Mouse (Mus musculus): ENCODE results near the gene Tnip2.
A peak's percentile ranks its signal among the peaks of the same experiment; 100 is the strongest.

Gene Tnip2

DNA sequence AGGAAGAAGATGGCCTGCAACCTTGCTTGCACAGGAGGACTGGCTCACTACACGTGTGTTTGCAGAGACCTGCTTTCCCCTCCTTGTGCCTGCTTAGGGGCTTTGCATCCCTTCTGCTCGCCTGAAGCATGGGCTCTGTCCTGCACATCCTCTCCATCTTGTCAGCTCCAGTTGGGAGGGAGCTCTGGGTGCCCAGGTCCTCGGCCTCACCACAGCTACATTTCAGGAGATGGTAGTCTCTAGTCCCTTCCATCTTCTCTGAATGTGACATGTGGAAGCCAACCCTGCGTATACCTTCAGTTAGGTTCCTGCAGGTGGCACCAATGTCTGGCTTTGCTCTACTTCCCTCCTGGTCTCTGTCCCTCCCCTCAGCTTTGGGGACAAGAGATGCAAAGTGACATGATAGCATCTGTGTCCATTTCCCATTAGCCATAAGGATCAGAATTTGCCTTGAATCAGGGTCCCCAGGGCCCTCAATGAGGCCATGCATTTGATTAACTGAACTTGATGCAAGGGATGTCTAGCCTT is 10.2 kb upstream of the Tnip2 start:
- DNase-seq (ENCODE audit: low spot score in 2 of 2): no peak

DNA sequence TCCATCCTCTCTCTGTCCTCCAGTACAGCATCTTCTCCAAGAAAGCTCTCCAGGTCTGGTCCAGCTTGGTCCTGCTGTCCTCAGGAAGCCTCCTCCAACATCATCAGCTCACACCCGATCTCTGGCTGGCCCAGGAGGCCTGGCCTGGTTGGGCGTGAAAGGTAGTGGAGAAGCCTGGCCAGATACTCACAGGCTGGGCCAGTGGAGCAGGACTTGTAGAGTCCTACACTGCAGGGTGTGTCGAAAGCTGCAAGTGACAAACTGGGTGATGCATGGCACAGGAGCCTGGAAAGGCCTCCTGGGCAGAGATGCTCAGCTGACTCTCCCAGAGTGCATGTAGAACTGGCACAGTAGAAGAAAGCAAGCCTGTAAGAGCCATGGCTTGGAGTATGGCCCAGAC is 7.5 kb upstream of the Tnip2 start:
- DNase-seq (ENCODE audit: low spot score in 2 of 2): no peak

- DNase-seq (ENCODE audit: low spot score in 2 of 2): peak; percentile 67 to 69
Observed at GRCm38 (mm10) chr5:34520458-34521209, 6.8 kb upstream of the Tnip2 start.

GRCm38 (mm10) chr5:34519389-34519910 is 5.7 kb upstream of the Tnip2 start:
- no peak for DNase-seq (ENCODE audit: low spot score in 2 of 2)

DNA sequence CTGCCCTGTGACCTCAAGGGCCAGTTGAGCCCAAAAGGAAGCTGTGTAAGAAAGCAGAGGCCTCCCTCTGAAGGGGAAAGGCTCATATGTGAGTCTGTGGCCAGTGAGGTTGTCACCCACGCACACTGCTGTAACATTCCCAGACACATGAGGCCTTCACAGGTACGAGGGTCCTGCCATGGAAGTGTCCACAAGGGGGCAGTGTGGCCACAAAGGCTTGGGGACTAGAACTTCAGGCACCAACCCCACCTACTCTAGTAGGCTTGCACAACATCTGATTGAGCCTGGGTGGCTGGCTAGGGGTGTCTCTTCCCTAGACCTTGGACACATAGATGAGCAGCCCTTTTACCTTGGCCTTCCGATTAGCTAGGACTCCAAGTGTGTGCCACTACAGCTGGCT is 4.1 kb upstream of the Tnip2 start:
- DNase-seq (ENCODE audit: low spot score in 2 of 2): peak; percentile 76 to 91

DNA sequence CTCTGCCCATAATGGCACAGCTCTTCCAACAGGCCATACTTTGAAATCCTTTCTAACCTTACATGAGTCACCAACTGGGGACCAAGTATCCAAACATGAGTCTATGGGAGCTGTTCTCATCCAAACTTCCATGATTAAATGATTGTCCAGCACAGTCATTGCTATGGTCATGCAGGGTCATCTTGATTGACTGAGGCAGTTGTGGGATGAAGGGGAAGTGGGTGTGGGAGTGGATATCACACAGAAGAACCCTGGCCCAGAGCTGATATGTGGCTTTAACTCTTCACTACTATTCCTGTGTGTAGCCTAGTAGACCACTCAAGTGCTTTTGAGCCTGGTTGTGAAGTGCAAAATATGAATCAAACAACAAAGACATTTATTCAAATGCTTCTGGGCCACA is 1.3 kb upstream of the Tnip2 start:
- DNase-seq (ENCODE audit: low spot score in 2 of 2): no peak

GRCm38 (mm10) chr5:34514218-34514566 is 401 bp upstream of the Tnip2 start:
- DNase-seq (ENCODE audit: low spot score in 2 of 2): no peak

DNA sequence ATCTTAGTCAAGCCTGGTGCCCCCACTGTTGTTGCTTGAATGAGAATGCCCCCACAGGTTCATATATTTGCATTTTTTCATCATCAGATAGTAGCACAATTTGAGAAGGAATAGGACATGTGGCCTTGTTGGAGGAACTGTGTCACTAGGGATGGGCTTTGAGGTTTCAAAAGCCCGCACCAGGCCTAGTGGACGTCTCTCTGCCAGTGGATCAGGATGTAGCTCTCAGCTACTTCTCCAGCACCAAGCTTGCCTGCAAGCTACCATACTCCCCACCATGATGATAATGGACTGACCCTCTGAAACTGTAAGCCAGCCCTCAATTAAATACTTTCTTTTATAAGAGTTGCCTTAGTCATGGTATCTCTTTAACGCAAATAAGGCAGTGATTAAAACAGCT is 1.3 kb downstream of the Tnip2 start:
- DNase-seq (ENCODE audit: low spot score in 2 of 2): no peak

- no peak for DNase-seq (ENCODE audit: low spot score in 2 of 2)
Observed at GRCm38 (mm10) chr5:34502821-34503220, 11.0 kb downstream of the Tnip2 start.

- DNase-seq (ENCODE audit: low spot score in 2 of 2): no peak
Observed at GRCm38 (mm10) chr5:34502411-34502810, 11.4 kb downstream of the Tnip2 start.

DNA sequence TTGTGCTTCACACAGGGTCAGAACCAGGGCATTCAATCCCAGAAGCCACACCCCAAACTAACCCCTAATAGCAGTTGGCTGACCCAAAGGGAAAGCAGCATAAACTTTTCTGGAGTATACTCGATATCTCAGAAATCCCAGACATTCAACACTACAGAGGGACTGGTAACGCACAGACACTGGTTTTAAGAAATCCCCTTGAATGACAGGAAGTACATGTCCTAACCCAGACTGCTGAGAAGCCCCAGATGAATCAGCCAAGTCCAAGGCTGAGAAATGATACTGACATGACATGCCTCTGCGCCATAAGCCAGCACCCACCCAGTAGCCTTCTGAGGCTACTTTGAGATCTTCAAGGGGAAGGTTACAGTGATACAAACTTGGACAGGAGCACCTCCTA is 12.2 kb downstream of the Tnip2 start:
- no peak for DNase-seq (ENCODE audit: low spot score in 2 of 2)

GRCm38 (mm10) chr5:34500886-34501285 is 12.9 kb downstream of the Tnip2 start:
- DNase-seq (ENCODE audit: low spot score in 2 of 2): no peak

DNA sequence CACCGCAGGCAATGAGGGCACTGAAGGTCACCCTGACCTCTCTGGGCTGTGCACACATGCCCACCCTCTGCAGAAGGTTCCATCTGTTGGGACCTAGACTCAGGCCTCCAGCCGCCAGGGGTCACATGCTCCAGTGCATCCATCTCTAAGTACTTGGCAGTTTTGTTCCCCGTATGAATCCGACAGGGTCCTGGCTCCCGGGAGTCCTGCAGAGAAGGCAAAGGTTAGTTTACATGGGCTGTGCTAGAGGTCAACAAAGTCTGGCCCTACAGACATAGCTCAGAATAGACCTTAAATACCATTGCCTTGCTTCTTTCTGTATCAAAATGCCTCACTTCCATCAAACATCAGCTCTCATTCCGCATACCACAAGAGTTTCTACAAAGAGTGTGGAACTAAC is 17.0 kb downstream of the Tnip2 start:
- DNase-seq (ENCODE audit: low spot score in 2 of 2): no peak

DNA sequence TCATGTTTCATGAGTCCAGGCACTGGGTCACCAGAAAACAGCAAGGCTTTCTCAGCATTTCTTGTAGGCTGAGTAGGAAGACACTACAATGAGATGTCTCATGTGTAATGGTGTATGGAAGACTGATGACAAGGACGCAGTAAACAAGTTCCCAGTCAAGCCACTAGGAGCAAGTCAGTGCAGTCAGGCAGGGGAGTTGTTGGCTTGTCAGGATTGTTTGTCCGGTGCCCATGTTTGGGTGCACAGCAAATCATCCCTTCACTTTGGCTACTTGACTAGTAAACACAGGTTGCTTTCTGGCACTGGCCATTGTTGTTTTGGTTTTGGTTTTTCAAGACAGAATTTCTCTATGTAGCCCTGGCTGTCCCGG is 24.4 kb downstream of the Tnip2 start:
- no peak for DNase-seq (ENCODE audit: low spot score in 2 of 2)

- no peak for DNase-seq (ENCODE audit: low spot score in 2 of 2)
Observed at GRCm38 (mm10) chr5:34488741-34489417, 24.9 kb downstream of the Tnip2 start.

- no peak for DNase-seq (ENCODE audit: low spot score in 2 of 2)
Observed at GRCm38 (mm10) chr5:34487320-34488090, 26.3 kb downstream of the Tnip2 start.

- no peak for DNase-seq (ENCODE audit: low spot score in 2 of 2)
Observed at GRCm38 (mm10) chr5:34485731-34486130, 28.1 kb downstream of the Tnip2 start.

- DNase-seq (ENCODE audit: low spot score in 2 of 2): no peak
Observed at GRCm38 (mm10) chr5:34480926-34481325, 32.9 kb downstream of the Tnip2 start.

DNA sequence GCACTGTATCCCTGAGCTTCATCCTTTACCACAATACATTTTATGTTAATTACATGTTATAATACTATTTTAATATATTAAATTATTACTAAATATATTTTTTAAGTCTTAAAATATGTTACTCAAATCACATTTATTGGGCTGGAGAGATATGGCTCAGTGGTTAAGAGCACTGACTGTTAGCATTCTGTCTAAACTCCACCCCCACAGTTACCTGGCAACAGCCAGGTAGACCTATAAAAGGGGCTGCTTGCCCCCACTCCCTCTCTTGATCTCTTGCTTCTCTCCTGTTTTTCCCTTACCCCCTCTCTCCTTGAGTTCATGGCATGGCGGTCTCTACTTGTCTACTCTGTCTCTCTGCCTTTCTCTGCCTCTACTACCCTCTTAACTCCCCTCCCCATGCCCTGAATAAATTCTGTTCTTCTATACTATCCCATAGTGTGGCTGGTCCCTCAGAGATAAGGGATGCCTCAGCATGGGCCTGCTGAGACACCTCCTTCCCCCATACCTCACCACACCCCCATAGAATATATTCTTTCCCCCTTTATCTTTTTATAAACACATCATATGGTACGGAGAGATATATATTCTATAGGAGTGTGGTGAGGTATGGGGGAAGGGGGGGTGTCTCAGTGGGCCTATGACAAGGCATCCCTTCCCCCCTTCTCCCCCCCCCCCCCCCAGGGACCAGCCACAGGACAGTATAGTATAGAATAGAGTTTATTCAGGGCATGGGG is 45.6 kb downstream of the Tnip2 start:
- DNase-seq (ENCODE audit: low spot score in 2 of 2): no peak

- DNase-seq (ENCODE audit: low spot score in 2 of 2): no peak
Observed at GRCm38 (mm10) chr5:34466648-34467047, 47.1 kb downstream of the Tnip2 start.

DNA sequence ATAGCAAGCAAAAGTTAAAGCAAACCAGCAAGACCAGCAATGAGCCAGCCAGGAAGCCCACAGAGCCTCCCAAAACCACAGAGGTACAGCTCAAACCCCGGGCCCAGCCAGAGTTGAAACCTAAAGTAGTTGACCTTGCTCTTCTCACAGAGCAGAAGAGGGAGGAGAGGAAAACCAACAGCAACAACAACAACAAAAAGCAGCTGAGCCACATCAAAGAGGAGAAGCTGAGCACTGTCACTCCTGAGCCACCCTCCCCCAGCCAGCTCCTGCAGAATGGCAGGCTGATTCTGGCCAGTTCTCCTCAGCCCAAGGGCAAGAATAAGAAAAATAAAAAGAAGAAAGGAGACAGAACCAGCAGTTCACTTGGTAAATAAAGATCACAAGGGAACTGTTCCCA is 47.7 kb downstream of the Tnip2 start:
- DNase-seq (ENCODE audit: low spot score in 2 of 2): peak; percentile 12 to 23

- no peak for DNase-seq (ENCODE audit: low spot score in 2 of 2)
Observed at GRCm38 (mm10) chr5:34461841-34462240, 52.0 kb downstream of the Tnip2 start.
